Mouse (Mus musculus): ENCODE results near the gene Nkrf.
A peak's percentile ranks its signal among the peaks of the same experiment; 100 is the strongest.

Gene Nkrf

DNA sequence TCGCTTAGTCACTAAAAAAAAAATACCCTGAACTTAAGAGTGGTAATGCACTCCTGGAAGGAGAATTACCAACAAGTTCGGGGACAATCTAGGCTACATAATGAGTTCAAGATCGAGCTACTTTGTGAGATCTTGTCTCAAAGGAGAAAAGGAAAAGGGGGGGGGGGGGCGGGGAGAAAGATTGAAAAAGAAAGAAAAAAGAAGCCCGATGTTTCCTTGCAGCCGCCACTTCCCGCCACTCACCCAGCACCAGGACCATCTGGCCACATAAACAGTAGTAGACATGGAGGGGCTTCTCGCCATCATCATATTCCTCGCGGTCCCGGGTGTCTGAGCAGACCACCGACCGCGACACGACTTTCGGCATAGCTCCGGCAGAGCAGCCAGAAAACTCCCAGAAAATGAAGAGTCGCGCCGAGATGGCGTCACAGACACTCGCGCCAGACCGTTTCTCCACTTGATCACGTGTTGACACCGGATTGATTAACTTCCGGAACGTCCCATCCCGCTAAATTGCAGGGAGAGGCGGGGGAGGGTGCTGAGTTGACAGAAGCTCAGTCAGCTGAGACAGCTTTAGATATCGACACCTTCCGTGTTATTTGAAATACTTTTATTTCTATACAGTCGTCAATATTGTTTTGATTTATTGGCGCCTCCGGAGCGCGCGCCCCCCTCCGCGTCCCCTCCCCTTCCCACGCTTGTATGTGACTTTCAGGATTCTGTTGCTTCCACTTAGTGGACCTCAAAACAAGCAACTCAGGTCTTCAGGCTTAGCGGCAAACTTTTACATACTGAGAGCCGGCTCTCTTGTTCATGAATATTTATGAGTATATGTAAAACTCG lies 38.7 kb downstream of the Nkrf start:
- DNase-seq (ENCODE audit: low read depth, low spot score), result peak; percentile 82

DNA sequence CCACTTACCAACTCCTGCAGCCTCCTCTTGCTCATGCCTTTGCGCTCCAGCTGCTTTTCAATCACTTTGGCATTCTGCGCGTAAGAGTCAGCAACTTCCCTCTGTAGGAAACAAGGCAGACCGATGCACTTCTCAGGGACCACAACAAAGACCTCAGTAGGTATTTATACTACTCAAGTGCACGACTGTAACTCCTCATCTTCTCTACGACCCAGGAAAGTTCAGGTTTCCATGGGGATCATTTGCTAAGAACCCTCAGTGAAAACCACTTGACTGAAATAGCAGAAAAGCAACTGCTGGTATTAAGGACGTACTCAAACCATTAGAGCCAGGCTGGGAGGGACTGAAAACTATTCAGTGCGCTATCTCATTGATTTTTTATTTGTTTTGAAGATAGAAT lies 50.1 kb downstream of the Nkrf start:
- no peak for DNase-seq (ENCODE audit: low read depth, low spot score)

DNA sequence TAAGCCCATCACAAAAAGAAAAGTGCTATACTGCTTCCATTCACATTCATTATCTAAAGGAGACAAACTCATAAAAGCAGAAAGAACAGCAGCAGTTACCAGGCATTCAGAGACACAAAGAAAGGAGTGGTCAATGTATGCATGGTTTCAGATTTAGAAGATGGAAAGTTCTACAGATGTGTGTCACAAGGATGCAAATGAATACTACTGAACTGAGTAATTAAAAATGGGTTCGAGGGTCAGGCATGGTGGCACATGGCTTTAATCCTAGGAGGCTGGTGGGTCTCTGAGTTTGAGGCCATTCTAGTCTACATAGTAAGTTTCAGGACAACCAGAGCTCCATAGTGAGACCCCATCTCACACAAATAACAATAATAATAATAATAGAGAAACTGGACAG lies 55.5 kb downstream of the Nkrf start:
- DNase-seq (ENCODE audit: low read depth, low spot score), result no peak

DNA sequence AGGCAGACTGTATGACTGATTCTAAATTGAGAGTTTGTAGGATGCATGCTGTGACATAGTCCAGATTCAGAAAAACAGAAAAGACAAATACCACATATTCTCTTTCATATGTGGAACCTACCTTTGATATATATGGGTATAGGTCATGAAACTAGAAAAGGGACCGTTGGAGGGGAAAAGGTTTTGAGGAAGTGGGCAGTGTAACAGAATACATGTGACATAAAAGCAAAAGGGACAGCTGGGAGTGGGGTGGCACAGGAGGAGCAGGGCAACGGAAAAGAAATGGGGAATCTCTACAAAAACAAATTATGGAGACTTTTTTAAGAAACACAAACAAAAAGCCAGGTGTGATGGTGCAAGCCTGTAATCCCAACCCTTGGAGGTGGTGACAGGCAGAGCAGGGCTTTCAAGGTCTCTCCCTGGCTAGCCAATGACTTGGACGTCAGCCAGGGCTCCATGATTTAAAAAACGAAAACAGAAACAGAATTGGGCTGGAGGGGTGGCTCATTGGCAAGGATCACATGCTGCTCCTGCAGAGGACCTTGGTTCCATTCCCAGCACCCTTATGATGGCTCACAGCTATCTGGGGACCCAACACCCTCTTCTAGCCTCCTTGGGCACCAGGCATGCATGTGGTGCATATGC lies 59.2 kb downstream of the Nkrf start:
- no peak for DNase-seq (ENCODE audit: low read depth, low spot score)

DNA sequence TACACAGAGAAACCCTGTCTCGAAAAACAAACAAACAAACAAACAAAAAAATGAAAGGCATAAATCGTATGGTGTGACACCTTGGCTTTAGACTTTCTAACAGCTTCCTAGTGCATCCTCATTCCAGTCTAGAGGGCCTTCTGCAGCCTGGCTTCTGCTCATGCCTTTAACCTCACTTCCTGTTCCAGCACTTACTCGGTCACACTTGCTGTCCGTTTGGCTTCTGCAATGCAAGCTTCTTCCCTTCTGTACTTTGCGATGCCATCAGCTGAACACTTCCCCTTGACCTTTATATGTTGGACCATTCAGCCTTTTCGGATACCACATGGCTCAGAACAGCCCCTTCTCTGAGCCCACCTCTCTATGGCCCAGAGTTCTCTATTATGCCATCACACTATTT lies 61.0 kb downstream of the Nkrf start:
- no peak for DNase-seq (ENCODE audit: low read depth, low spot score)

DNA sequence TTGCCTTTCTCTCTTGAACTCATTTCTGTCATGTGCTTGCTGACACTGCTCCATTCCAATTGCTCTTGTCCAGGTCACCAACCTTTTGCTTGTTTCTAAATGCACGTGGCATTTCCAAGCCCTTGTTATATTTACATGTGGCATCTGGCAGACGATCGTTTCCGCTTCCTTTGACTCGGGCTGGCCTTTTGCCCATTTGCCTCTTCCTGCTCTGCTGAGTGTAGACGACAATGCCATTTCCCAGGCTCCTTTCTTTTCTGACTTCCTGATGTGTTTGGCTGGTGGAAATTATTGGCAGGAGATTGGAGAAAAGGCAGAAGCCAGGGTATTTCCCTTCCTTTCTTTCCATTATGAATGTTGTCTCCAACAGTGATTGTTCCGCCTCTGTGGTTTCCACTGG lies 63.3 kb downstream of the Nkrf start:
- no peak for DNase-seq (ENCODE audit: low read depth, low spot score)

All from mesoderm, embryonic 11.5 days (tissue).